Mouse (Mus musculus): ENCODE data around the gene Padi3. TPM values are rescaled to one million over a fixed set of nuclear protein-coding genes. Genes with fewer than 3 reads are reported as not detected.

Gene Padi3
- total and polyA plus RNA-seq, 3 experiments: 73.1 to 106 TPM; not detected in 1

- Histone ChIP-seq H3K79me2 (ENCODE audit: control insufficient read depth, insufficient read depth, low read length, poor library complexity) (no peaks in the 10 kb centered on the region), H3K27me3 (ENCODE audit: control insufficient read depth in 1 of 2, insufficient read depth in 2 of 2, low read length in 2 of 2) (no peaks in the 10 kb centered on the region), H3K36me3 (ENCODE audit: control insufficient read depth in 1 of 2, insufficient read depth in 2 of 2, low read length in 2 of 2) (peaks cover 0 to 17% of the 10 kb centered on the region in 2 experiments; a peak in 2 of 4 replicates), H3K9me3 (replicated peaks; ENCODE audit: insufficient read depth, low read length) (no peaks in the 10 kb centered on the region), H3K4me3 (ENCODE audit: control insufficient read depth in 1 of 2, insufficient read depth in 1 of 2, low read depth in 2 of 2, low read length in 2 of 2) (no peak overlapping the region), H3K9ac (ENCODE audit: control insufficient read depth, low read depth, low read length, poor library complexity, severe bottlenecking) (no peak overlapping the region), H3K4me1 (ENCODE audit: control insufficient read depth in 1 of 2, insufficient read depth in 2 of 2, low read length in 2 of 2) (peaks cover 4 to 51% of the 10 kb centered on the region in 2 experiments), H3K27ac (ENCODE audit: control insufficient read depth, low read depth, low read length) (no peak overlapping the region)
- peak; percentile 38 for DNase-seq (ENCODE audit: low read depth, low spot score)
- TF ChIP-seq ZKSCAN1 (IDR thresholded peaks at IDR 0.05; ENCODE audit: low read depth, low read length) (no peak), POLR2A (IDR thresholded peaks at IDR 0.05; ENCODE audit: control insufficient read depth in 1 of 2, insufficient read depth in 1 of 2, low read depth in 1 of 2, low read length in 2 of 2, poor library complexity in 1 of 2) (no peak), EP300 (IDR thresholded peaks at IDR 0.05; ENCODE audit: low read depth in 1 of 2, low read length in 2 of 2) (no peak), JUND (IDR thresholded peaks at IDR 0.05; ENCODE audit: low read depth, low read length) (no peak), RAD21 (IDR thresholded peaks at IDR 0.05; ENCODE audit: low read depth, low read length) (no peak), NRF1 (IDR thresholded peaks at IDR 0.05; ENCODE audit: insufficient read depth, low read depth, low read length, poor library complexity, severe bottlenecking) (no peak), MAZ (IDR thresholded peaks at IDR 0.05; ENCODE audit: low read depth, low read length) (no peak), CHD2 (IDR thresholded peaks at IDR 0.05; ENCODE audit: low read length) (no peak)
Observed at GRCm38 (mm10) chr4:140859291-140859690, 48.8 kb upstream of the Padi3 start.

- Histone ChIP-seq H3K4me3 (ENCODE audit: control insufficient read depth in 1 of 2, insufficient read depth in 1 of 2, low read depth in 2 of 2, low read length in 2 of 2) (no peak overlapping the region), H3K36me3 (ENCODE audit: control insufficient read depth in 1 of 2, insufficient read depth in 2 of 2, low read length in 2 of 2) (peaks cover 0 to 17% of the 10 kb centered on the region in 2 experiments; a peak in 2 of 4 replicates), H3K4me1 (ENCODE audit: control insufficient read depth in 1 of 2, insufficient read depth in 2 of 2, low read length in 2 of 2) (peaks cover 4 to 53% of the 10 kb centered on the region in 2 experiments), H3K79me2 (ENCODE audit: control insufficient read depth, insufficient read depth, low read length, poor library complexity) (no peaks in the 10 kb centered on the region), H3K9me3 (replicated peaks; ENCODE audit: insufficient read depth, low read length) (no peaks in the 10 kb centered on the region), H3K27me3 (ENCODE audit: control insufficient read depth in 1 of 2, insufficient read depth in 2 of 2, low read length in 2 of 2) (no peaks in the 10 kb centered on the region), H3K27ac (ENCODE audit: control insufficient read depth, low read depth, low read length) (no peak overlapping the region), H3K9ac (ENCODE audit: control insufficient read depth, low read depth, low read length, poor library complexity, severe bottlenecking) (no peak overlapping the region)
- TF ChIP-seq RCOR1 (IDR thresholded peaks at IDR 0.05; ENCODE audit: low read depth, low read length) (no peak), E2F4 (IDR thresholded peaks at IDR 0.05; ENCODE audit: borderline replicate concordance, low read depth, low read length) (no peak), RAD21 (IDR thresholded peaks at IDR 0.05; ENCODE audit: low read depth, low read length) (no peak), GABPA (IDR thresholded peaks at IDR 0.05; ENCODE audit: low read depth, low read length) (no peak), USF2 (IDR thresholded peaks at IDR 0.05; ENCODE audit: borderline replicate concordance in 1 of 2, insufficient read depth in 1 of 2, low read depth in 1 of 2, low read length in 2 of 2) (no peak), ELF1 (IDR thresholded peaks at IDR 0.05; ENCODE audit: low read depth, low read length) (no peak), NELFE (IDR thresholded peaks at IDR 0.05; ENCODE audit: low read depth, low read length) (no peak), ZMIZ1 (IDR thresholded peaks at IDR 0.05; ENCODE audit: low read depth, low read length) (no peak), ZKSCAN1 (IDR thresholded peaks at IDR 0.05; ENCODE audit: low read depth, low read length) (no peak), MYB (IDR thresholded peaks at IDR 0.05; ENCODE audit: low read depth, low read length) (no peak), TBP (IDR thresholded peaks at IDR 0.05; ENCODE audit: low read depth, low read length) (no peak), ZNF384 (IDR thresholded peaks at IDR 0.05; ENCODE audit: low read depth, low read length) (no peak), USF1 (IDR thresholded peaks at IDR 0.05; ENCODE audit: low read depth, low read length) (no peak), POLR2AphosphoS2 (IDR thresholded peaks at IDR 0.05; ENCODE audit: low read length) (no peak), MAFK (IDR thresholded peaks at IDR 0.05; ENCODE audit: borderline replicate concordance, low read depth, low read length) (no peak), UBTF (IDR thresholded peaks at IDR 0.05; ENCODE audit: borderline replicate concordance, insufficient read depth, low read depth, low read length) (no peak), HCFC1 (IDR thresholded peaks at IDR 0.05; ENCODE audit: low read depth, low read length) (no peak)
- DNase-seq (ENCODE audit: low read depth, low spot score): no peak
Observed at GRCm38 (mm10) chr4:140857813-140858212, 47.4 kb upstream of the Padi3 start.

Measured in MEL (cell line).